Mouse (Mus musculus) B cell, adult 2 months (primary cell): ENCODE results near the gene Psmb1.
"Not testable (repeated sequence)": the region's sequence is repeated elsewhere in the genome, so short reads cannot be mapped to it uniquely, and the experiment has no call there.

Source experiments
- DNase-seq, 2 experiments: peaks; one replicate each; pipeline ENCODE4 v3.0.0; 2022

The Psmb1 gene

GRCm38 (mm10) chr17:15459761-15460160 is 39.8 kb downstream of the Psmb1 start:
- no peak for DNase-seq

- no peak for DNase-seq
These were observed 43.0 kb downstream of the Psmb1 start for GRCm38 (mm10) chr17:15456595-15456994.

GRCm38 (mm10) chr17:15455203-15455602 is 44.3 kb downstream of the Psmb1 start:
- DNase-seq, result no peak

GRCm38 (mm10) chr17:15449606-15450005 is 49.9 kb downstream of the Psmb1 start:
- no peak for DNase-seq

- not testable (repeated sequence) for DNase-seq
These were observed 50.4 kb downstream of the Psmb1 start for GRCm38 (mm10) chr17:15449144-15449543.

GRCm38 (mm10) chr17:15447831-15448230 is 51.7 kb downstream of the Psmb1 start:
- DNase-seq, result no peak

- DNase-seq, result no peak
These were observed 54.1 kb downstream of the Psmb1 start for GRCm38 (mm10) chr17:15445421-15445820.

- DNase-seq, result no peak
These were observed 59.0 kb downstream of the Psmb1 start for GRCm38 (mm10) chr17:15440463-15441121.

GRCm38 (mm10) chr17:15440067-15440462 is 59.5 kb downstream of the Psmb1 start:
- DNase-seq, result no peak

GRCm38 (mm10) chr17:15434748-15435147 is 64.8 kb downstream of the Psmb1 start:
- DNase-seq, result no peak

GRCm38 (mm10) chr17:15432036-15432435 is 67.5 kb downstream of the Psmb1 start:
- DNase-seq, result no peak

- DNase-seq, result no peak
These were observed 68.0 kb downstream of the Psmb1 start for GRCm38 (mm10) chr17:15431551-15431950.

GRCm38 (mm10) chr17:15431021-15431514 is 68.5 kb downstream of the Psmb1 start:
- DNase-seq, result no peak

GRCm38 (mm10) chr17:15429937-15430336 is 69.6 kb downstream of the Psmb1 start:
- DNase-seq, result no peak

- no peak for DNase-seq
These were observed 70.1 kb downstream of the Psmb1 start for GRCm38 (mm10) chr17:15429451-15429850.

GRCm38 (mm10) chr17:15425931-15426330 is 73.6 kb downstream of the Psmb1 start:
- no peak for DNase-seq
